Mouse (Mus musculus) liver, postnatal 0 days (tissue): Measurements from ENCODE around the gene Ptprg. TPM values are rescaled to one million over a fixed set of nuclear protein-coding genes. Genes with fewer than 3 reads are reported as not detected.

Experiments
- ATAC-seq: fragments of 200-750 bp; cut with Nextera tagmentation; 2 replicates; pipeline ENCODE4 v1.8.0; 2017; ENCODE audit warnings: mild to moderate bottlenecking, moderate library complexity
- DNase-seq: peaks from one replicate; pipeline ENCODE4 v3.0.0-alpha.2; 2016
- H3K27ac ChIP-seq: fragments of 300-500 bp; sonication (generic); 2 replicates; pipeline ENCODE4 v1.5.1; 2014; ENCODE audit warnings: antibody characterized with exemption, moderate library complexity, mild to moderate bottlenecking, low read depth
- H3K27me3 ChIP-seq: fragments of 300-500 bp; sonication (generic); 2 replicates; pipeline ENCODE4 v1.6.1; 2014; ENCODE audit warnings: low read length, control low read depth, mixed read lengths; ENCODE audit not compliant: insufficient read depth
- H3K36me3 ChIP-seq: fragments of 300-500 bp; sonication (generic); replicated peaks from 2 replicates; pipeline ENCODE4 v1.6.1; 2014; ENCODE audit warnings: mild to moderate bottlenecking, control low read depth, low read length, moderate library complexity, mixed read lengths; ENCODE audit not compliant: insufficient read depth
- H3K4me1 ChIP-seq: fragments of 300-500 bp; sonication (generic); 2 replicates; pipeline ENCODE4 v1.6.1; 2014; ENCODE audit warnings: antibody characterized with exemption, mild to moderate bottlenecking, control low read depth; ENCODE audit not compliant: insufficient read depth
- H3K4me2 ChIP-seq: fragments of 300-500 bp; sonication (generic); 2 replicates; pipeline ENCODE4 v1.6.1; 2014; ENCODE audit warnings: low read depth, mild to moderate bottlenecking, low read length, moderate library complexity, mixed read lengths
- H3K4me3 ChIP-seq: fragments of 300-500 bp; sonication (generic); 2 replicates; pipeline ENCODE4 v1.5.1; 2014; ENCODE audit warnings: low read depth, low read length
- H3K9ac ChIP-seq: fragments of 300-500 bp; sonication (generic); replicated peaks from 2 replicates; pipeline ENCODE4 v1.6.1; 2014; ENCODE audit warnings: mild to moderate bottlenecking, moderate library complexity
- H3K9me3 ChIP-seq: fragments of 300-500 bp; sonication (generic); 2 replicates; pipeline ENCODE4 v1.6.1; 2016; ENCODE audit warnings: mild to moderate bottlenecking, control low read depth, low read length, mixed read lengths
- CTCF ChIP-seq: sonication (generic); IDR thresholded peaks from 2 replicates; pipeline ENCODE4 v1.5.1; 2016; ENCODE audit warnings: antibody characterized with exemption, low read depth
- EP300 ChIP-seq: IDR thresholded peaks from 2 replicates; pipeline ENCODE4 v1.6.1; 2016; ENCODE audit warnings: antibody characterized with exemption, low read depth, mild to moderate bottlenecking
- WGBS: fragments of 180-500 bp; shearing (Covaris S2); extraction: QIAGEN DNeasy Blood & Tissue Kit; methylation state at CpG from one replicate; pipeline ENCODE4 v1.1.7; 2014; ENCODE audit not compliant: insufficient replicate concordance; 5-methylcytosine and 5-hydroxymethylcytosine counted together
- polyA plus RNA-seq: library from polyadenylated mRNA; unstranded; fragments of >200 nt; fragmentation: Nextera tagmentation; extraction: Ambion mirVana; gene quantifications from 2 replicates; pipeline ENCODE4 v1.2.1, GENCODE M21; 2015

The Ptprg gene
- polyA plus RNA-seq, 1 experiment from 2014 or later: 2.7 TPM

- Histone ChIP-seq H3K36me3 (no peaks in the 10 kb centered on the region), H3K4me2 (no peak overlapping the region), H3K27me3 (no peaks in the 10 kb centered on the region), H3K9ac (no peak overlapping the region), H3K9me3 (no peaks in the 10 kb centered on the region), H3K4me1 (0 out of 2 replicates have a peak, but pooled peaks cover 3% of the 10 kb centered on the region), H3K4me3 (no peak overlapping the region), H3K27ac (no peak overlapping the region)
- 77% methylated on average over 6 of the region's 6 CpGs for WGBS
- ATAC-seq (no peak), DNase-seq (no peak)
- TF ChIP-seq CTCF (no peak), EP300 (no peak)
Measured at GRCm38 (mm10) chr14:11776566-11776965, 223.2 kb downstream of the Ptprg start.

- no peaks in the 10 kb centered on the region for H3K36me3 ChIP-seq
- no peaks in the 10 kb centered on the region for H3K4me1 ChIP-seq
- H3K27me3 ChIP-seq: no peaks in the 10 kb centered on the region
- WGBS: 53% methylated on average over 4 of the region's 4 CpGs
- TF ChIP-seq CTCF (no peak), EP300 (no peak)
- no peaks in the 10 kb centered on the region for H3K9me3 ChIP-seq
- no peak overlapping the region for H3K9ac ChIP-seq
- no peak overlapping the region for H3K4me3 ChIP-seq
- no peak overlapping the region for H3K27ac ChIP-seq
- ATAC-seq (no peak), DNase-seq (no peak)
- no peak overlapping the region for H3K4me2 ChIP-seq
Measured at GRCm38 (mm10) chr14:11791190-11791589, 237.9 kb downstream of the Ptprg start.

GRCm38 (mm10) chr14:11793847-11794246 is 240.5 kb downstream of the Ptprg start:
- H3K36me3 ChIP-seq: no peaks in the 10 kb centered on the region
- H3K27ac ChIP-seq: no peak overlapping the region
- ATAC-seq (no peak), DNase-seq (no peak)
- no peaks in the 10 kb centered on the region for H3K4me1 ChIP-seq
- no peak overlapping the region for H3K4me3 ChIP-seq
- no peaks in the 10 kb centered on the region for H3K27me3 ChIP-seq
- no peaks in the 10 kb centered on the region for H3K9me3 ChIP-seq
- TF ChIP-seq EP300: no peak
- no peak for TF ChIP-seq CTCF
- H3K9ac ChIP-seq: no peak overlapping the region
- 83% methylated on average over 3 of the region's 3 CpGs for WGBS
- H3K4me2 ChIP-seq: no peak overlapping the region

GRCm38 (mm10) chr14:11802355-11803035 is 249.2 kb downstream of the Ptprg start:
- Histone ChIP-seq H3K9ac (no peak overlapping the region), H3K36me3 (no peaks in the 10 kb centered on the region), H3K27ac (no peak overlapping the region), H3K27me3 (no peaks in the 10 kb centered on the region), H3K4me3 (no peak overlapping the region), H3K9me3 (no peaks in the 10 kb centered on the region), H3K4me1 (0 out of 2 replicates have a peak, but pooled peaks cover 7% of the 10 kb centered on the region), H3K4me2 (no peak overlapping the region)
- DNase-seq (no peak), ATAC-seq (no peak)
- TF ChIP-seq CTCF: no peak
- no peak for TF ChIP-seq EP300
- WGBS: 73% methylated on average over 4 of the region's 4 CpGs

- no peak for DNase-seq
- Histone ChIP-seq H3K4me1 (0 out of 2 replicates have a peak, but pooled peaks cover 10% of the 10 kb centered on the region), H3K27ac (no peak overlapping the region), H3K9me3 (no peaks in the 10 kb centered on the region), H3K4me2 (no peak overlapping the region), H3K36me3 (no peaks in the 10 kb centered on the region), H3K9ac (no peak overlapping the region), H3K27me3 (no peaks in the 10 kb centered on the region), H3K4me3 (no peak overlapping the region)
- no peak for ATAC-seq
- no peak for TF ChIP-seq EP300
- no peak for TF ChIP-seq CTCF
- 56% methylated on average over 5 of the region's 5 CpGs for WGBS
Measured at GRCm38 (mm10) chr14:11806674-11807073, 253.3 kb downstream of the Ptprg start.

- H3K9me3 ChIP-seq: no peaks in the 10 kb centered on the region
- no peak overlapping the region for H3K27ac ChIP-seq
- no peak overlapping the region for H3K9ac ChIP-seq
- H3K4me1 ChIP-seq: 0 out of 2 replicates have a peak, but pooled peaks cover 10% of the 10 kb centered on the region
- TF ChIP-seq CTCF (no peak), EP300 (no peak)
- H3K36me3 ChIP-seq: no peaks in the 10 kb centered on the region
- H3K4me3 ChIP-seq: no peak overlapping the region
- no peaks in the 10 kb centered on the region for H3K27me3 ChIP-seq
- no peak overlapping the region for H3K4me2 ChIP-seq
- 55% methylated on average over 4 of the region's 4 CpGs for WGBS
- no peak for DNase-seq
- no peak for ATAC-seq
Measured at GRCm38 (mm10) chr14:11807465-11807864, 254.1 kb downstream of the Ptprg start.
